Mouse (Mus musculus) CD8-positive naive resting alpha-beta T cell, adult 2 months (primary cell): ENCODE data around the gene H2-T22.
A peak's percentile ranks its signal among the peaks of the same experiment; 100 is the strongest.
"Not testable (repeated sequence)": the region's sequence is repeated elsewhere in the genome, so short reads cannot be mapped to it uniquely, and the experiment has no call there.

Source experiments
- DNase-seq, 2 experiments: peaks; one replicate each; pipeline ENCODE4 v3.0.0; 2022; ENCODE audit warnings: low read depth in 2 of 2, low spot score in 2 of 2

H2-T22 gene

DNA sequence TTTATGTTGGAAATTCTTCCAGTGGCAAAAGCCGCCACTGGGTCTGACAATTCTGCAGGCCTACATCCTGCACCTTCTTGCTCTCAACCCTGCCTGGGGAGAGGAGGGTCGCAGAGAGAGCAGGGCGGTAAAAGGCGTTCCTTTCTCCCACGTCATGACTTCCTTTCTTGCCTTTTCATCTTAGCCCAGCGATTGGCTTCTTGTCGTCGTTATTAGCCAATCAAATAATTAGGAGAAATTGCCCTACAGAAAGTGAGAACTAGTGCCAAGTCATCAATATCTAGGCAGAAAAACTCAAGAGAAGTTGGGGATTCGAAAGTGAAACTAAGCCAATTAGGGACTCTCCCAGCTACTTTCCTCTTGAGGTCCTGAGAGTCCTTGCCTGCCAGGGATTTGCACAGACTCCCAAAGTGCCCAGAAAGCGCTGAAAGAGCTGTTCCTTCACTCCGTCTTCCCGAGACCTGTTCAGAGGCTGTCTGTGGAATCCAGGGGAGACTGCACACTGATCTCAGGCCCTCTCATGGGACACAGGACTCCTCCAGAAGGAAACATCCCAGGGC is at the start of gene H2-T22, which contains the start of gene Gm6034:
Gene H2-T22 (minus strand): TSS at position 138 of the 560 bp plus-strand sequence.
Gene Gm6034 (plus strand): TSS at position 352 of the 560 bp plus-strand sequence.
- DNase-seq, result peak; percentile 73 to 85

DNA sequence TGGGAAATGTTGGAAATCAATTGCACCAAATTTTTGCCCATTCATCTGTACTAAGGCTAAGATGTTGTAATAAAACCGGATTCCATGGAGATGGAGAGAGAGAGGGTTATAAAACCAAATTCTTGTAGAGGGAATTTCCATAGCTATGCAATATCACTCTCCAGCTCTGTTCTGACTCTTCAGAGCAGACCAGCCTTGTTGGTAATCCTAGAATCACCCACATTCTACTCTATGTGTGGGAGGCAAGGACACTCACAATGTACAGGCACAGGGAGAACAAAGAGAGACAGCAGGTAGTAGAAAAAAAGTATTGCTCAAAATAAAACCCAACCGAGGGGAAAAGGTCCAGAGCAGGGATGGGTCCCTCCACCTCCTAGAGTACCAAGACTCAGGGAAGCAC is 49.4 kb upstream of the H2-T22 start:
- DNase-seq, result not testable (repeated sequence)

DNA sequence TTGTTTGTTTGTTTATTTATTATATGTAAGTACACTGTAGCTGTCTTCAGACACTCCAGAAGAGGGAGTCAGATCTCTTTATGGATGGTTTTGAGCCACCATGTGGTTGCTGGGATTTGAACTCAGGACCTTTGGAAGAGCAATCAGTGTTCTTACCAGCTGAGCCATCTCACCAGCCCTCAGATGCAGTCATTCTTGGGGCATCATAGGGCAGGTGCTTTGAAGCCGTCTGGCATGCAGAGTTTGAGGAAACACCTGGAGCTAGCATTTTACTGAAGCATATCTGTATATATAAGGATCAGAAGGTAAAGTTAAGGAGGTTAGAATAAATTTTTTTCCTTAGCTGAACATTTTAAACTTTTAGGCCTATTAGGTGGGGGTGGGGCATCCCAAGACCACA is 43.4 kb upstream of the H2-T22 start:
- DNase-seq, result not testable (repeated sequence)

DNA sequence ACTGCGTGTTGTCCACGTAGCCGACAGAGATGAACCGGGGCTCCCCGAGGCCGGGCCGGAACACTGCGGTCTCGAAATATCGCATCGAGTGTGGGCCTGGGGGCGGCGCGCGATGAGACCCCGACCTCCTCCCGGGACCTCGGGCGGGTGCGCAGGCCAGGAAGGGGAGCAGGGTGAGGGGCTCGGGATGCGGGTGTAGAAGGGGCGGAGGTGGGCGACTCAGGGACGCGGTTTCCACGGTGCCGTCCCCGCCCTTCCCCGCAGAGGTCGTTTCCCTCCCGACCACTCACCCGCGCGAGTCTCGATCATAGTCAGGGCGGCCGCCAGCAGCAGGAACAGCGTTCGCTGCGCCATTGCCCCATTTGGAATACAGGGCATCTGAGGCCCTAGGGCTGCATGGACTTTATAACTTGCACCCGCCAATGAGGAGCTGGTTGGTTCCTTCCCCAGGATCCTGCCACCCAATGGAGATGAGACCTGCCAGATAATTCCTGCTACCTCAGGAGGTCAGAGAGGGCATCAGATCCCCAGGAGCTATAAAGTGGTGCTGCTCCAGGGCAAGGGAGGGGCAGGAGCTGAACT is 41.4 kb upstream of the H2-T22 start:
- DNase-seq, result peak; percentile 17 to 32

DNA sequence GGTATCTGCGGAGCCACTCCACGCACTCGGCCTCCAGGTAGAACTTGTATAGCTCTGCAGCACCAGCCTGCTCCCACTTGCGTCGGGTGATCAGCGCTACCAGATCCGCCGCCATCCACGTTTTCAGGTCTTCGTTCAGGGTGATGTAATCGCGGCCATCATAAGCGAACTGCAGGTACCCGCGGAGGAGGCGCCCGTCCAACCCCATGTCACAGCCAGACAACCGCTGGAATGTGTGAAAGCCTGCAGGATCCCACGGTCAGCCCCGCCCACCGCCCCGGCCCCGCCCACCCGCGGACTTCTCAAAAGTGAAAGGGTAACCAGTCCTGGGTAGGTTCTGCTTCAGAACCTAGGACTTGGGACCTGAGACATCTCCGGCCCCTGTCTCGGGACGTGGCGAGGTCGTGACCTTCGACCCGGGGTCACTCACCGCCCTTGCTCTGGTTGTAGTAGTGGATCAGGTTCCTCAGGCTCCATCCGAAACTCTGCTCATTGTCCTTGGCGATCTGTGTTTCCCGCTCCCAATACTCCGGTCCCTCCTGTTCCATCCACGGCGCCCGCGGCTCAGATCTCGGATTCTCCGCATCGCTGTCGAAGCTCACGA is 40.8 kb upstream of the H2-T22 start:
- DNase-seq, result peak; percentile 20 to 40

DNA sequence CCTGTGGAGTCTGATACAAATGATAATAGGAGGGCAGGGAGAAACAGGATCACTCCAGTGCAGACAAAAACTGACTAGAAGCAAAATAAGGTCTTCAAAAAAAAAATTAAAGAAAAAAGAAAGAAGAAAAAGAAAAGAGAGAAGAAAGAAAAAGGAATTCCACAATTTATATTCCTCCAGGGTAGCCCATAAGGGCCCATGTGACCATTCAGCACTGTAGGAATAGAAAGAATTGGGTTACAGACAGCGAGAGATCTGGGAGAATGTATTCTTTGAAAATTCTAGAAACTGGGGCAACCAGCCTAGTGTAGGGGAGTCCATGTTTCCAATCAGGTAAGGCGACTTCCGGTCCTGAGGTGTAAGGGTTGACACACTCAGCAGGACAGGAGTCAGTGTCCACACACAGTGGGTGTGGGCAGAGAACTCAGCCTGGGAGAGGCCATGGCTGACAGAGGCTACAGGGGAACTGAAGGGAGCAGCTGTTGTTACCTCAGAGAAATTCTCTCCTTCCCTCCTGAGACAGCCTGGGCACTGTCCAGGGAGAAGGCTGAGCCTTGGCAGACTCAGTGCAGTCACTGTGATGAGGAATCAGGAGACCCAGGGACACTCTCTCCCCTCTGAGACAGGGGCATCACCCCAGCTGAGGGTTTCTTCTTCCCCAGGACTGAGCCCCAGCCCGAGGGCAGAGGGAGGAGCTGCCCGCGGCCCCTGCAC is 40.1 kb upstream of the H2-T22 start:
- peak in 1 of 2 experiments; percentile 16 for DNase-seq

DNA sequence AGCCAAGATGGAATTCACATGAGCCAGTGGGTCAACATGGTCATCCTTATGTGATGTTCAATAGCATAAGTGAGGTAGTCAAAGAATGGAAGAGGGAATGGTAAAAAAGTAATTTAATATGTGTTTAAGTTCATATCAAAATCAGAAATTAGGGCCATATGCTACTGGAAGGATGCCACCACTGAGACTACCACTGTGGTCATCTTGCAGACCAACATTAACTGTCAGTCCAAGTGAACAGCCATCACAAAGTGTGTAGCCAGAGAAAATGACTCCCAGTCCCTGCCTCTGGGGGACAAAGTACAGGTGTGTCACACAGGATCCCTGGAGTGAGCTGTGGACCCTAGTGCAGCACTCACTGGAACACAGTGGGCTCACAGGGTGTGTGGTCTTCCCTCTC is 39.4 kb upstream of the H2-T22 start:
- not testable (repeated sequence) for DNase-seq

DNA sequence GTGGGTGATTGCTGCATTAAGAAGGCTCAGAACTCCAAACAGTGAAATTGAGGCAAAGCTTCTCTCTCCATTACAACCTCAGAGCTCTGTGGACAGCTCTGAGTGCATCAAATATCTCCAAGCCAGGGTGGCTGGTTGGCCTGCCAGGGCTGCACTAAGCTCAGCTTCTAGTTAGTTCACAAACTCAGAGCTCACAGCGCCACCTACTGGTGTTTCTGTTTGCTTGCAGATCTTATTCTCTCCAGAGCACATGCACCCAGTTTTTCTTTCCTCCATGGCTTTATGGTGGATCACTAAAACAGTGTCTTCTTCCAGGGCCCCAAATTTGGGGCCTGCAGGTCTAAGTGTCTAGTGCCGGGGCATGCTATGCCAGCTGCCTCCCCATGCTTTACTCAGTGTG is 18.3 kb upstream of the H2-T22 start:
- DNase-seq, result peak; percentile 90 to 92

DNA sequence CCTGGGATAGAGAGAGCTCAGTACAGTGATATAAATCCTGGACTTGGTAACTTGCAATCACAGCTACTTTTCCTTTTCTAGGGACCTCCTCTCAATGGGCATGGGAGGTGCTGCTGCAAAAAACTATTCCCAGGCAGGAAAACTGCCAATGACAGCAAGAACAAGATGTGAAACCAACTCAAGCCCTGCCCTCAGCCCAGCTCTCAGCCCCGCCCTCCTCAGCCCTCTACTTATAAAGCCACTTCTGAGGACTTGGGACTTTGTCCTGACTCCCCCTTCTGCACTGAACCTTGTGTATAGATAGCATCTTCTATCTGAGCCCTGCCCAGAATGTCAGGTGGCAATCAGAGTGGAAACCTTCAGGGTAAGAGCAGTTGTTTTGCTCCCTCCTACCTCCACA is 15.8 kb upstream of the H2-T22 start, which contains the start of gene Gm11127:
Gene Gm11127 (minus strand): TSS at position 10 of the 400 bp plus-strand sequence.
- not testable (repeated sequence) for DNase-seq

DNA sequence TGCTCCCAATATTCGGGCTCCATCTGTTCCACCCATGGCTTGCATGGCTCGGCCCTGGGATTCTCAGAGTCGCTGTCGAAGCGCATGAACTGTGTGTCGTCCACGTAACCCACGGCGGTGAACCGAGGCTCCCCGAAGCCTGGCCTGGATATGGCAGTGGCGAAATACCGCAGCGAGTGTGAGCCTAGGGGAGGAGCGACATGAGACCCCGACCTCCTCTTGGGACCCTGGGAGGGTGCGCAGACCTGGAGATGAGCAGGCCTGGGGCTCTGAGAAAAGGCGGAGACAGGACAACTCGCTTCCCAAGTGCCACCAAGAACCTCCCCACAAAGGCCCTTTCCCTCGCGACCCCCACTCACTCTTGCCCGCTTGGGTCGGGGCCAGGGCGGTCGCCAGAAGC is 15.4 kb upstream of the H2-T22 start:
- not testable (repeated sequence) for DNase-seq

DNA sequence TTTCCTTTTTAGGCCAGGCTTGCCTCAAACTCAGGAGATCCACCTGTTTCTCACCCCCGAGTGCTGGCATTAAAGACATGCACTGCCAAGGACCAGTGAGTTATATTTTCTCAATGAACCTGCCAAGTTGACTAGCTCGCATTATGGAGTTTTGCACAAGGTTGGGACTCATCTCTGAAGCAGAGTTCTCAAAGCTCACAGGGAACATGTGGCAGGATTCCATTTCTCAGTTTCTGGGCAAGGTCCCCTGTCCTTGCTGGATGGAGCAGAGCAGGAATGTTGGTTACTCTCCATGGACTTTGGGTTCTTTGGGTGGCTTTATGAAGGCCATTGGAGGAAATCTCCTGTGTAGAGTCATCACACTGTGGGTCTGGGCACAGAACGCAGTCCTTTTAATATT is 739 bp upstream of the H2-T22 start:
- DNase-seq, result no peak

DNA sequence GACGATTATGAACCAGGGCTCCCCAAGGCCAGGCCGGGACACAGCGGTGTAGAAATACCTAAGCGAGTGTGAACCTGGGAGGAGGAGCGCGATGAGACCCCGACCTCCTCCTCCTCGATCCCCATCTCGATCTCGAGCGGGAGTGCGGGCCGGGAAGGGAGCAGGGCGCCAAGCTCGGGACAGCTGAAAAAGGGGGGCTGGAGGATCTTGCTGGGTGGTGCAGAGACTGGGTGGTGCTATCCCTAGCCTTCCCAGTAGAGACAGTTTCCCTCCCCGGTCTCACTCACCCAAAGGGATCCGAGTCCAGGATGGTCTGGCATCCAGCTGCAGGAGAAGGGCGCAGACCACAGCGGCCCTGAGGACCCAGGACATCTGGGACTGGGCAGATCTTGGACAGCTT is 492 bp downstream of the H2-T22 start:
- DNase-seq, result not testable (repeated sequence)

DNA sequence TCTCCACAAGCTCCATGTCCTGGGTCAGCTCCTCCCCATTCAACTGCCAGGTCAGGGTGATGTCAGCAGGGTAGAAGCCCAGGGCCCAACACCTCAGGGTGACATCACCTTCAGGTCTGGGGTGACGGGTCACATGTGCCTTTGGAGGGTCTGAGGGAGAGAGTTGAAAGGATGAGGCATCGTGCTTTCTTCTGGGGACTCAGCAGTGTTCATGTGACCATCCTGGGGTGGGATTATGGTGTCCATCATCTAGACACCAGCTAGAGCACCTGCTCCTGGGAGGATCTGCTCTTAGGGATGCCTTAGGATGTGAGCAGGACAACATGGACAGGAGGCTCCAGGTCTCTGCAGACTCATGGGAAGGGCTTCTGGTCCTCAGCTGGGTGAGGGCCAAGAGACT is 1.9 kb downstream of the H2-T22 start:
- DNase-seq, result not testable (repeated sequence)

DNA sequence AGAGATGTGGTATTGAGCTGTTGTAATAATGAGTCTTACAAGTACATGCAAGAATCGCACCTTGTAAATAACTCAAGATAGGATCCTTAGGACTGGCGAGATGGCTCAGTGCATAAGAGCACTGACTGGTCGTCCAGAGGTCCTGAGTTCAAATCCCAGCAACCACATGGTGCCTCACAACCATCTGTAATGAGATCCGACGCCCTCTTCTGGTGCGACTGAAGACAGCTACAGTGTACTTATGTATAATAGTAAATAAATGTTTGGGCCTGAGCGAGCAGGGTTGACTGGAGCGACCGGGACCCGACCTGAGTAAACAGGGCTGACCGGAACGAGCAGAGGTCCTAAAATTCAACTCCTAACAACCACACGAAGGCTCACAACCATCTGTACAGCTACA is 6.4 kb downstream of the H2-T22 start:
- not testable (repeated sequence) for DNase-seq

DNA sequence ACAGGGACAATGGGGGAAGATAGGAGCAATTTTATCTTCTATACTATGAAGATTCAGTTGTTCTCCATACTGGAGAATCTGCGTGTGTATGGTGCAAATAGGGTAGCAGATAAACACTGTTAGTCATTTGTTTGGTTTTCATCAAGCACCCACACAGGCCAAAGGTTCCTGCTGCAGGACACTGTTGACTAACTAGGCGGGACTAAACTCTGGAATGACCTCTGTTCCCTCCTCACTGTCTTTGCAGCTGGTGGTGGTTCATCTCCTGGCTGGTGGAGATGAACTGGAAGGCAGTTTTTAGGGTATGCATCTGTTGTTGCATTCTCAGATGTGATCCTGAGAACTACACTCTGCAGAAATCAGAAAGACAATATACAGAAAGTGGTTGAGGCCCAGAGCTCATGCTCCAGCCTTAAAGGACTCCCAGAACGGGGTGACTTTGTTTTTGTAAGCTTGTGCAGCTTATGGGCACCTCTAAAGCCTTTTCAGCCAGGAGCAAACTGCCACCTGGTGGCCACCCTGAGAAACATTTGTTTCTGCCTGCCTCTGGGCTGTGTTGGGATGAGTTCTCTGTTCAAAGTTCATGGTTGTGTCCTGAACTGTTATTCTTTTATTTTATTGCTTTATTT is 7.4 kb downstream of the H2-T22 start:
- peak; percentile 57 to 68 for DNase-seq

DNA sequence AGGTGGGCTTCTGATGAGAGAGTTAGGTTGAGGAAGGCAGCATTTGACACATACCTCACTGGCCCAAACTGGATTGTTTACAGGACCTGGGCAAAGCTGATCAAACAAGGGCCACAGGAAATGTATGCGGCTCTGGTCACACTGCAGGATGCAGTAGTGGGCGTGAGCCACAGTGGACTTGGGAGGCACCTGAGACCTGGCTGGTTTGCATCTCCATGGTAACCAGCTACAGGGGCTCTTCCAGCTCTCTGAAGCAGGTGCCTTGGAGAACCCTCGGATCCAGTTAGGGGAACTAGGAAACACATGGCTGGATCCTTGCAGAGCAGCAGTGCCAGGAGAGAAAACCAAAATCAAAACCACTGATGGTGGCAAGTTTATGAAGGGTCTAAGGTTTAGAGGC is 8.0 kb downstream of the H2-T22 start:
- DNase-seq, result not testable (repeated sequence)

DNA sequence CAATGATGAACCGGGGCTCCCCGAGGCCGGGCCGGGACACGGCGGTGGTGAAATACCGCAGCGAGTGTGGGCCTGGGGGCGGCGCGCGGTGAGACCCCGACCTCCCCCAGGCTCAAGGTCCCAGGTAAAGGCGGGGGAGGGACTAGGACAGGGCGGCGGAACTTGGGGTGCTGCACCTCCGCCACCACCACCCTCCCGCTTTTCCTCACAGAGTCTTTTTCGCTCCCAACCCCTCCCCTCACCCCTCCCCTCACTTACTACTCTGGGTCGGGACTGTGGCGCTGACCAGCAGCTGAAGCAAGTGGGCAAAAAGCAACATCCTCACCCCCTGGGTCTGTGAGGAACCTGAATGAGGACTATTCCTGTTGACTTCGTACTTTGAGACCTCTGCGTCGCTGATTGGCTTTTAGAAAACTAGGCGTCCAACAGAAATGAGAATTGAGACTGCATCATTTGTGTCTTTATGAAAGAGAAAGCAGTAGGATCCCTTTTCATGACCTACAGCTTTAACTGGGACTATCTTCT is 10.1 kb downstream of the H2-T22 start, which contains the start of gene H2-T23:
Gene H2-T23 (minus strand): TSS at position 505 of the 525 bp plus-strand sequence.
- DNase-seq, result peak; percentile 46 to 61

DNA sequence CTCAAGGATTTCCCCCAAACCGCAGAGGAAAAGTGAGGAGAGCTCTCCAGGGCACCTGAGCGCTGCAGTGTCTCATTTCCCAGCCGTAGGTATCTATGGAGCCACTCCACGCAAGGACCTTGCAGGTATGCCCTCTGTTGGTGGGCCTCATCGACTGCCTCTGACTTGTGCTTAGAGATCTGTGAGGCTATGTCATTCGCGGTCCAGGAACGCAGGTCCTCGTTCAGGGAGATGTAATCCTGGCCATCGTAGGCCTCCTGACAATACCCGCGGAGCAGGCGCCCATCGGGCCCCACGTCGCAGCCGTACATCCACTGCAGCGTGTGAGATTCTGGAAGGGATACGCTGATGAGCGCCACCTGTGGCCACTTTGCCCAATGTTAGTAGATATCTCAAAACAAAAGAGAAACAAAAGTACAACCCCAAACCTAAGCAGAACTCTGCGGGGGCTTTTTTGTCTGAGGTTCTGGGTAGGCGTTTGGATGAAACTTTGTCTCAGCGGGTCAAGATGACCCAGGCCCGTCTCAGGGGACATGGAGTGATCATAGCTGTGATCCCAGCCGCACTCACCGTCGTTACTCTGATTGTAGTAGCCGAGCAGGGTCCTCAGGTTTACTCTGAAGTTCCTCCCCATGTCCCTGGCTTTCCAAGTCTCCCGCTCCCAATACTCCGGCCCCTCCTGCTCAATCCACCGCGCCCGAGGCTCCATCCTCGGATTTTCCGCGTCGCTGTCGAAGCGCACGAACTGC is 10.8 kb downstream of the H2-T22 start:
- DNase-seq, result peak; percentile 48 to 64

DNA sequence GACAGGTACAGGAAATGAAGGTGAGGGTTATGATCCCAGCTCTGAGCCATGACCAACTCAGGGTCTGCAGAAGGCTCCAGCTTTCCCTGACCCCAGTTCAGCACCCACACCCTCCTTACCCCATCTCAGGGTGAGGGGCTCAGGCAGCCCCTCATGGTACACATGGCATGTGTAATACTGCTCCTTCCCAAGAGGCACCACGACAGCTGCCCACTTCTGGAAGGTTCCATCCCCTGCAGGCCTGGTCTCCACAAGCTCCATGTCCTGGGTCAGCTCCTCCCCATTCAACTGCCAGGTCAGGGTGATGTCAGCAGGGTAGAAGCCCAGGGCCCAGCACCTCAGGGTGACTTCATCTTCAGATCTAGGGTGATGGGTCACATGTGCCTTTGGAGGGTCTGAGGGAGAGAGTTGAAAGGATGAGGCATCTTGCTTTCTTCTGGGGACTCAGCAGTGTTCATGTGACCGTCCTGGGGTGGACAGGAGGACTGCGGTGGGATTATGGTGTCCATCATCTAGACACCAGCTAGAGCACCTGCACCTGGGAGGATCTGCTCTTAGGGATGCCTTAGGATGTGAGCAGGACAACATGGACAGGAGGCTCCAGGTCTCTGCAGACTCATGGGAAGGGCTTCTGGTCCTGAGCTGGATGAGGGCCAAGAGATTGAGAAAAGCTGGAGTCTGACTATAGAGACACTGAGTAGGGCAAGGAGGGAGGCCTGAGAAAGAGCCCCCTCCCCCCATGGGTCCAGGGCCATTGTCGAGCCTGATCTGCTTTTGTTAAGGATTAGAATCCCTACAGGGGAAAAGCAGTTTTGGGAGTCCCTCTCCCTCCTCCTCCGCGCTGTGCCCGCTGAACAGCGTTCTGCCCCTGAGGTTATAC is 11.6 kb downstream of the H2-T22 start:
- DNase-seq, result not testable (repeated sequence)
